7 mouse cellular contexts compared by ENCODE assay signal in the genomic region with DNA sequence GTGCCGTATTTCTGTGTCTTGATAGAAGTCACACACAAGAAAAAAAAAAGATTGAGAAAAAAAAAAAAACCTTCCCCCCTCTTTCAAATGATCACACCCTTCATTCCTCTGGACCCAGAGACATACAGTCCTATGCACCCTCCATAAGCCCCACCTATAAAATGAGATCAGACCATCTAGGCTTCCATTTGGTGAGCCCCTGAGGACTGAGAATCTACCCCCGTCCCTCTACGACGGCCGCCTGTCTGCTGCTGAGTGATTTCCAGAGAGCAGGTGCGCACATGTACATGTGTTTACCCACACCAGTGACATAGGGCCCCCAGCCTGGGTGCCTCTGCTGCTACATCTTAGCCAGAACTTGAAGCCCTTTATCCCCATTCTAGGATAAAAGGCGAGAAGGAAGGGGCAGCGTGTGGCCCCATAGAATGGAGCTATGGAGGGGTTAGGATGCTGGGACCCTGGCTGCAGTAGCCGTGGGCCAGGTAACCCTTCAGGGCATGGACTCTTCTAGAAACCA. TPM values are rescaled to one million over a fixed set of nuclear protein-coding genes. Genes with fewer than 3 reads are reported as not detected.
DNase-seq lines count a peak whose midpoint lies in the region; ATAC-seq lines count a peak whose summit lies in the region.

No protein-coding gene starts in this region.

- DNase-seq in neural tube, embryonic 11.5 days (ENCODE audit: low spot score) = no peak
- no peak for DNase-seq in neural tube, embryonic 10.5 days (ENCODE audit: extremely low spot score, low spot score)
- DNase-seq in embryonic facial prominence, embryonic 14.5 days (ENCODE audit: low spot score) = peak; percentile 75
- DNase-seq in induced T-regulatory cell, adult 2 months (ENCODE audit: low read depth) = peak; percentile 79
- no peak for DNase-seq in urinary bladder, postnatal 14 days (ENCODE audit: low spot score)
- DNase-seq in layer of hippocampus, adult 9-10 months (ENCODE audit: low spot score) = no peak

- no peak overlapping the region for H3K4me3 ChIP-seq in neural tube, embryonic 11.5 days (ENCODE audit: low read depth, low read length)
- peak overlapping the region; percentile 25; the same call in 1 of the 2 replicates for H3K4me3 ChIP-seq in embryonic facial prominence, embryonic 14.5 days (ENCODE audit: low read depth, low read length)
- H3K4me3 ChIP-seq in midbrain, embryonic 12.5 days = no peak overlapping the region

- peaks cover 8% of the 10 kb centered on the region for H3K4me1 ChIP-seq in neural tube, embryonic 11.5 days (ENCODE audit: control insufficient read depth, insufficient read depth, low read length)
- peaks cover 41% of the 10 kb centered on the region for H3K4me1 ChIP-seq in embryonic facial prominence, embryonic 14.5 days (ENCODE audit: control insufficient read depth, insufficient read depth, low read length)
- peaks cover 16% of the 10 kb centered on the region for H3K4me1 ChIP-seq in midbrain, embryonic 12.5 days

- no peak overlapping the region for H3K9ac ChIP-seq in neural tube, embryonic 11.5 days (ENCODE audit: low read length)
- H3K9ac ChIP-seq in embryonic facial prominence, embryonic 14.5 days (ENCODE audit: low read depth, low read length) = peak overlapping the region; percentile 52
- H3K9ac ChIP-seq in midbrain, embryonic 12.5 days (replicated peaks) = no peak overlapping the region

- no peak overlapping the region for H3K27ac ChIP-seq in neural tube, embryonic 11.5 days (ENCODE audit: low read depth, low read length)
- H3K27ac ChIP-seq in embryonic facial prominence, embryonic 14.5 days (replicated peaks; ENCODE audit: low read depth, low read length) = peak overlapping the region; percentile 87
- no peak overlapping the region for H3K27ac ChIP-seq in midbrain, embryonic 12.5 days (replicated peaks)

- H3K9me3 ChIP-seq in neural tube, embryonic 11.5 days (ENCODE audit: control insufficient read depth, low read length) = no peaks in the 10 kb centered on the region
- no peaks in the 10 kb centered on the region for H3K9me3 ChIP-seq in embryonic facial prominence, embryonic 14.5 days (ENCODE audit: control insufficient read depth, low read length)
- no peaks in the 10 kb centered on the region for H3K9me3 ChIP-seq in midbrain, embryonic 12.5 days

- 43% methylated on average over 9 of the region's 9 CpGs for WGBS in neural tube, embryonic 11.5 days
- 28% methylated on average over 9 of the region's 9 CpGs for WGBS in embryonic facial prominence, embryonic 14.5 days
- WGBS in midbrain, embryonic 12.5 days = 33% methylated on average over 9 of the region's 9 CpGs

- H3K27me3 ChIP-seq in neural tube, embryonic 11.5 days (ENCODE audit: control insufficient read depth, insufficient read depth, low read length) = no peaks in the 10 kb centered on the region
- H3K27me3 ChIP-seq in embryonic facial prominence, embryonic 14.5 days (replicated peaks; ENCODE audit: control insufficient read depth, insufficient read depth, low read length) = no peaks in the 10 kb centered on the region
- H3K27me3 ChIP-seq in midbrain, embryonic 12.5 days = peaks cover 13% of the 10 kb centered on the region

- no peak for ATAC-seq in neural tube, embryonic 11.5 days (ENCODE audit: insufficient read depth, low FRiP score, low TSS enrichment)
- ATAC-seq in embryonic facial prominence, embryonic 14.5 days (ENCODE audit: low read depth) = peak; percentile 20; the same call in 1 of the 2 replicates
- no peak for ATAC-seq in midbrain, embryonic 12.5 days (ENCODE audit: low FRiP score, low read depth)

- peak overlapping the region; percentile 48 for H3K4me2 ChIP-seq in neural tube, embryonic 11.5 days (ENCODE audit: low read depth)
- peak overlapping the region; percentile 54 for H3K4me2 ChIP-seq in embryonic facial prominence, embryonic 14.5 days (ENCODE audit: low read depth, low read length)
- peak overlapping the region; percentile 50 for H3K4me2 ChIP-seq in midbrain, embryonic 12.5 days (replicated peaks)

- peaks cover 6% of the 10 kb centered on the region for H3K36me3 ChIP-seq in neural tube, embryonic 11.5 days (ENCODE audit: control insufficient read depth, insufficient read depth, low read length)
- H3K36me3 ChIP-seq in embryonic facial prominence, embryonic 14.5 days (ENCODE audit: control insufficient read depth, insufficient read depth, low read length) = peaks cover 41% of the 10 kb centered on the region
- H3K36me3 ChIP-seq in midbrain, embryonic 12.5 days = peaks cover 36% of the 10 kb centered on the region

RNA-seq across cellular contexts. Expression of a gene that starts 27.8 kb away (rescaled TPM):
- 8.0 and 8.8 TPM in 2 replicates for polyA plus RNA-seq in neural tube, embryonic 11.5 days (2014; fragmentation: Nextera tagmentation; extraction: Ambion mirVana)
- polyA plus RNA-seq in embryonic facial prominence, embryonic 14.5 days (2014; fragmentation: Nextera tagmentation; extraction: Ambion mirVana) = 16.9 and 18.7 TPM in 2 replicates
- polyA plus RNA-seq in midbrain, embryonic 12.5 days (2016; fragmentation: Nextera tagmentation; extraction: Ambion mirVana) = 10.2 and 10.4 TPM in 2 replicates

RNA-seq across cellular contexts. Expression of a gene that starts 51.3 kb away (rescaled TPM):
- not detected in 2 replicates for polyA plus RNA-seq in neural tube, embryonic 11.5 days (2014; fragmentation: Nextera tagmentation; extraction: Ambion mirVana)
- 0.13 and 0.35 TPM in 2 replicates for polyA plus RNA-seq in embryonic facial prominence, embryonic 14.5 days (2014; fragmentation: Nextera tagmentation; extraction: Ambion mirVana)
- not detected in 2 replicates for polyA plus RNA-seq in midbrain, embryonic 12.5 days (2016; fragmentation: Nextera tagmentation; extraction: Ambion mirVana)

RNA-seq across cellular contexts. Expression of a gene that starts 55.6 kb away (rescaled TPM):
- 0.29 TPM in 1 of 2 replicates, not detected in the other for polyA plus RNA-seq in neural tube, embryonic 11.5 days (2014; fragmentation: Nextera tagmentation; extraction: Ambion mirVana)
- 1.7 and 2.3 TPM in 2 replicates for polyA plus RNA-seq in embryonic facial prominence, embryonic 14.5 days (2014; fragmentation: Nextera tagmentation; extraction: Ambion mirVana)
- polyA plus RNA-seq in midbrain, embryonic 12.5 days (2016; fragmentation: Nextera tagmentation; extraction: Ambion mirVana) = not detected in 2 replicates

Comparison
In these comparisons a context has a peak if more than half of its experiments do, and no peak if none do; other contexts are left out.
1. DNase-seq: peak in embryonic facial prominence, embryonic 14.5 days (single experiment) and induced T-regulatory cell, adult 2 months (single experiment); none in neural tube, embryonic 11.5 days (single experiment), neural tube, embryonic 10.5 days (single experiment), urinary bladder, postnatal 14 days (single experiment) and layer of hippocampus, adult 9-10 months (single experiment).
2. Peak in every context shown above with its lines, with median percentiles within 50 percentile points of each other: H3K4me2 ChIP-seq.